Mouse (Mus musculus): ENCODE results near the gene Plekha1. TPM values are rescaled to one million over a fixed set of nuclear protein-coding genes. Genes with fewer than 3 reads are reported as not detected.

The Plekha1 gene
- polyA plus RNA-seq, 1 experiment from 2014 or later, result 15.7 TPM

DNA sequence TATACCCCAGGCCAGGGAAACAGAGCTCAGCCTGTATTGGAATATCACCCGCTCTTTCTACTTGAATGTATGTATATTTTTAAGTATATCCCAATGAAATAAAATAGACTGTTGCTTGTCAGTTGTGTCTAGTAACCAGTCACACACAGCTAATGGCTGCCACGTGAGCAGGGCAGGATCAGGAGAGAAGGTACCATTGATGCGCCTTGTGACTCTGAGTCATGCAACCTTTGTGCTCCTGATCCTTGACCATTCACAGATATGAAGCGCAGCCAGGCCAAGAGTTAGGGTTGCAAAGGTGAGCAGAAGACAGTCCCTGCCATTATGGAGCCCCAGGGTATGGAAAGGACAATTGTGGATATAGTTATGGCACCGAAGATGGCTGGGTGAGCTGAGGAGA lies 34.0 kb upstream of the Plekha1 start:
- no peak overlapping the region for H3K4me2 ChIP-seq (ENCODE audit: low read depth, low read length)
- no peak overlapping the region for H3K27ac ChIP-seq (ENCODE audit: low read length)
- no peaks in the 10 kb centered on the region for H3K9me3 ChIP-seq (replicated peaks; ENCODE audit: control insufficient read depth, low read length)
- H3K36me3 ChIP-seq (ENCODE audit: control insufficient read depth, insufficient read depth), result no peaks in the 10 kb centered on the region
- ATAC-seq (ENCODE audit: low read depth), result no peak
- 62% methylated on average over 5 of the region's 5 CpGs for WGBS (ENCODE audit: insufficient replicate concordance)
- H3K9ac ChIP-seq (ENCODE audit: low read depth, low read length), result no peak overlapping the region
- H3K4me3 ChIP-seq (ENCODE audit: low read depth, low read length), result no peak overlapping the region
- H3K4me1 ChIP-seq (ENCODE audit: control insufficient read depth, low read depth, low read length), result no peaks in the 10 kb centered on the region
- H3K27me3 ChIP-seq (ENCODE audit: control insufficient read depth, insufficient read depth, low read depth, low read length), result no peaks in the 10 kb centered on the region

DNA sequence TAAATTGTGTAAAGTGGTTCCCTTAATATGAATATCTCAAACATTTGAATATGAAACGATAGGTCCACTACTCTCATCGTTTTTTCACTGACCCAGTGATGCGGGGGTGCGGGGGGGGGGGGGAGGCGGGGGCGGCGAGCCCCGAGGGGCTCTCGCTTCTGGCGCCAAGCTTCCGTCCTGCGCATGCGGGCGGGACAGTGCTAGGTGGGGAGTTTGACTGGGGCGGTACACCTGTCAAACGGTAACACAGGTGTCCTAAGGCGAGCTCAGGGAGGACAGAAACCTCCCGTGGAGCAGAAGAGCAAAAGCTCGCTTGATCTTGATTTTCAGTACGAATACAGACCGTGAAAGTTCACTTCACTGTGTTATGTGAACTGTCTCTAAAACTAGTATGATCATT lies 31.3 kb upstream of the Plekha1 start:
- H3K27ac ChIP-seq (ENCODE audit: low read length), result peak overlapping the region; percentile 79
- H3K4me3 ChIP-seq (ENCODE audit: low read depth, low read length), result no peak overlapping the region
- peak; percentile 99 for ATAC-seq (ENCODE audit: low read depth)
- 20% methylated on average over 20 of the region's 21 CpGs for WGBS (ENCODE audit: insufficient replicate concordance)
- no peaks in the 10 kb centered on the region for H3K9me3 ChIP-seq (replicated peaks; ENCODE audit: control insufficient read depth, low read length)
- H3K4me1 ChIP-seq (ENCODE audit: control insufficient read depth, low read depth, low read length), result peaks cover 7% of the 10 kb centered on the region
- H3K27me3 ChIP-seq (ENCODE audit: control insufficient read depth, insufficient read depth, low read depth, low read length), result no peaks in the 10 kb centered on the region
- H3K36me3 ChIP-seq (ENCODE audit: control insufficient read depth, insufficient read depth), result no peaks in the 10 kb centered on the region
- H3K4me2 ChIP-seq (ENCODE audit: low read depth, low read length), result no peak overlapping the region
- H3K9ac ChIP-seq (ENCODE audit: low read depth, low read length), result no peak overlapping the region

DNA sequence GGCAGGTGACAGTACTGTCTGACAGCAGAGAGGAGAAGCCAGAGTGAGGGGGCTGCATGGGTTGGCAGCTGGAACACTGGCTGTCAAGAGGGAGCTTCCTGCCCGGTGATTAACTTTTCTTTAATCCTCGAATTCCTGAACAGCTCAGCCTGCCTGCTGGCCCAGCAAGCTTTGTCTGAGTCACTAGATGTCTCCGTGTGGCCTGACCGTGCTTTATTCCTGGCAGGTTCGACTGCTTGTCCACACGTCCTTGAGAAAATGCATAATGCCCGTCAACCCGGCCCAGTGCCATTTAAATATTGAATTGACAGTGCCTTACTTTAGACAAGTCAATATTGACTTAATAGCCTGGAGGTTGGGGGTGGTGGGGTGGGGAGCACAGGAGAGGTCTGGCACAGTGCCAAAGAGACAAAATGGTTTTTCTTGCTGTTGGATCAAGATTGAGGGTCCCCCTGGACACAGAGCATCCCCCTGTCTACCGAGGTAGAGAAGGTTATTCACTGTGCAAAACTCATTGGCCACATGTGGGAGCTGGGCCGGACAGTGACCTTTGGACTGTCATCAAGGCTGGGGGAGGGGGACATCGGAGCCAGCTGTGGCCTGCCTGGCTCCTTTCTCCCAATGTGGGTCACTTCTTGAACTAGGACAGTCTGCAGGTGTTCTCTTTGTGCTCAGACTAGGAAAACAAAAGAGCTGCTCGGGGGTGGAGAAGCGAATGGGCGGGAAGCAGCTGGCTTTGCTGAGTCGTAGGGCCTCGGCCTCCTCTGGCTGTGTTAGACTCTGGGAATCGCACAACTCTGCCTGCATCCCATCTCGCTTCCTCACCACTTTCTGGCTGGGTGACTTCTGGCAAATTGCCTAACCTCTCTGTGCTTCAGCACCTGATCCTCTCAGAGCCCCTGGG lies 30.3 kb upstream of the Plekha1 start:
- no peaks in the 10 kb centered on the region for H3K27me3 ChIP-seq (ENCODE audit: control insufficient read depth, insufficient read depth, low read depth, low read length)
- no peak overlapping the region for H3K4me2 ChIP-seq (ENCODE audit: low read depth, low read length)
- peak; percentile 14 for ATAC-seq (ENCODE audit: low read depth)
- H3K4me1 ChIP-seq (ENCODE audit: control insufficient read depth, low read depth, low read length), result peaks cover 10% of the 10 kb centered on the region
- no peaks in the 10 kb centered on the region for H3K36me3 ChIP-seq (ENCODE audit: control insufficient read depth, insufficient read depth)
- H3K9me3 ChIP-seq (replicated peaks; ENCODE audit: control insufficient read depth, low read length), result no peaks in the 10 kb centered on the region
- H3K9ac ChIP-seq (ENCODE audit: low read depth, low read length), result no peak overlapping the region
- no peak overlapping the region for H3K4me3 ChIP-seq (ENCODE audit: low read depth, low read length)
- H3K27ac ChIP-seq (ENCODE audit: low read length), result peak overlapping the region; percentile 79
- 44% methylated on average over 18 of the region's 18 CpGs for WGBS (ENCODE audit: insufficient replicate concordance)

DNA sequence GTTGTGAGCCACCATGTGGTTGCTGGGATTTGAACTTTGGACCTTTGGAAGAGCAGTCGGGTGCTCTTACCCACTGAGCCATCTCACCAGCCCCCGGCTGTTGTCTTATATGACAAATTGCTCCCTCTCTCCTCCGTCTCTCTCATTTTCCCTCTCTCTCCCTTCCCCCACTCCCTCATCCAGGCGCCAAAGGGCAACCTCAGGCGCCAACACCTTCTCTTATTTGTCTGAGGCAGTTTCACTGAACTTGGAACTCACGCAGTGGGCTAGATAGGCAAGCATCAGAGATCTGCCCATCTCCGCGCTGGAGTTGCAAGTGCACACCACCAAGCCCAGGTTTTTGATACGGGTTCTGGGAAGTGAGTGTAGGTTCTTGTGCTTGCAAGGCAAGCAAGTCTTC lies 29.5 kb upstream of the Plekha1 start:
- WGBS (ENCODE audit: insufficient replicate concordance), result 62% methylated on average over 9 of the region's 9 CpGs
- no peak for ATAC-seq (ENCODE audit: low read depth)
- no peaks in the 10 kb centered on the region for H3K27me3 ChIP-seq (ENCODE audit: control insufficient read depth, insufficient read depth, low read depth, low read length)
- no peaks in the 10 kb centered on the region for H3K36me3 ChIP-seq (ENCODE audit: control insufficient read depth, insufficient read depth)
- H3K4me1 ChIP-seq (ENCODE audit: control insufficient read depth, low read depth, low read length), result peaks cover 10% of the 10 kb centered on the region
- H3K9me3 ChIP-seq (replicated peaks; ENCODE audit: control insufficient read depth, low read length), result no peaks in the 10 kb centered on the region
- H3K27ac ChIP-seq (ENCODE audit: low read length), result no peak overlapping the region
- H3K9ac ChIP-seq (ENCODE audit: low read depth, low read length), result no peak overlapping the region
- no peak overlapping the region for H3K4me3 ChIP-seq (ENCODE audit: low read depth, low read length)
- no peak overlapping the region for H3K4me2 ChIP-seq (ENCODE audit: low read depth, low read length)

DNA sequence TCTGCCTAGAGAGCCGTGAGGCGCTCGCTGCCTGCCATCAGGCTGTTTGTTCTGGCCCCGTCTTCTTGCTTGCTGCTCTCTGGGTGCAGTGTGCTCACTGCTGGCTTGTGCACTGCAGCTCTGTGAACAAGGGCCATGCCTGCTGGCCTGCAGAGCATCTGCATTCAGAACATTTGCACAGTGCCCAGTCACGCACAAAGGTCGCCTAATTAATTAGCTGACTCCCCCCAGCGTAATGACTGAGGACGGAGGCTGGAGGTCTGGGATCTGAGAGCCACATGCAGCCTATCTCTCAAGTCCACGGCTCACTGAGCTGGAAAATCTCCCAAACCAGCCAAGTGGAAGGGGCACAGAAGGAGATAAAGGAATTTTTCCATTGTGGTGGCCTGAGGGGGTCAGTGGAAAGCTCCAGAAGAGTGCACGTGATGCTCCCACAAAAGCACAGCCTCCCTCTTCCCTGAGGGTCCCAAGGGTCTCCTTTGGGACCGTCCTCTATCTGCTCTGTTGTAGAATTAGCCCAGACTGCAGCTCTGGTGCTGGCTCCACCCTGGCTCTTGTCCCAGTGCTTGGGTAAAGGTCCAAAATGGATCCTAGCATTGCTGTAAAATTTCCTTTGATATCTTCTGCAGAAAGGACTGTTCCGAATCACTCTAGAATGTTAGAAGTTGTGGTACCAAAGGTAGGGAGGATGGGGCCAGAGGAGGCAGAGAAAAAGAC lies 27.5 kb upstream of the Plekha1 start:
- Histone ChIP-seq H3K9me3 (replicated peaks; ENCODE audit: control insufficient read depth, low read length) (no peaks in the 10 kb centered on the region), H3K4me3 (ENCODE audit: low read depth, low read length) (no peak overlapping the region), H3K4me1 (ENCODE audit: control insufficient read depth, low read depth, low read length) (peaks cover 10% of the 10 kb centered on the region), H3K4me2 (ENCODE audit: low read depth, low read length) (no peak overlapping the region), H3K36me3 (ENCODE audit: control insufficient read depth, insufficient read depth) (no peaks in the 10 kb centered on the region), H3K9ac (ENCODE audit: low read depth, low read length) (no peak overlapping the region), H3K27me3 (ENCODE audit: control insufficient read depth, insufficient read depth, low read depth, low read length) (no peaks in the 10 kb centered on the region), H3K27ac (ENCODE audit: low read length) (no peak overlapping the region)
- no peak for ATAC-seq (ENCODE audit: low read depth)
- WGBS (ENCODE audit: insufficient replicate concordance), result 63% methylated on average over 12 of the region's 12 CpGs

DNA sequence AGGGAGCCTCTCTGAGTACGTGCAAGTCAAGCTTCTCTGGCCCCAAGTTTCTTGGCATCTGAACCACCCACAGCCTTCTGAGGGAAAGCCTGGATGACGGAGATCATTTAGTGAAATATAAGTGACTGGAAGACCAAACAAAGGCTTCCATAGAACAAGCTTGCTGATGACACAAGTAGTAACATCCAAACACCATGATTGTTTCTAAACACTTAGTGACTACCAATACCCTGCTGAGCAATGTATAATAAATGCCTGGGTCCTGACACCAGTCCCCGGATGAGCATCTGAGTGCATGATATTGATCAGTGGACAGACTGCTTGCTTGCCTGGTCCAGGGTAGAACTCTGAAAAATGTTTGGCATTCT lies 26.9 kb upstream of the Plekha1 start:
- H3K9ac ChIP-seq (ENCODE audit: low read depth, low read length), result no peak overlapping the region
- no peaks in the 10 kb centered on the region for H3K9me3 ChIP-seq (replicated peaks; ENCODE audit: control insufficient read depth, low read length)
- WGBS (ENCODE audit: insufficient replicate concordance), result 53% methylated on average over 3 of the region's 3 CpGs
- H3K4me3 ChIP-seq (ENCODE audit: low read depth, low read length), result no peak overlapping the region
- no peaks in the 10 kb centered on the region for H3K36me3 ChIP-seq (ENCODE audit: control insufficient read depth, insufficient read depth)
- peak overlapping the region; percentile 50 for H3K27ac ChIP-seq (ENCODE audit: low read length)
- no peak overlapping the region for H3K4me2 ChIP-seq (ENCODE audit: low read depth, low read length)
- H3K4me1 ChIP-seq (ENCODE audit: control insufficient read depth, low read depth, low read length), result peaks cover 10% of the 10 kb centered on the region
- no peaks in the 10 kb centered on the region for H3K27me3 ChIP-seq (ENCODE audit: control insufficient read depth, insufficient read depth, low read depth, low read length)
- ATAC-seq (ENCODE audit: low read depth), result no peak

DNA sequence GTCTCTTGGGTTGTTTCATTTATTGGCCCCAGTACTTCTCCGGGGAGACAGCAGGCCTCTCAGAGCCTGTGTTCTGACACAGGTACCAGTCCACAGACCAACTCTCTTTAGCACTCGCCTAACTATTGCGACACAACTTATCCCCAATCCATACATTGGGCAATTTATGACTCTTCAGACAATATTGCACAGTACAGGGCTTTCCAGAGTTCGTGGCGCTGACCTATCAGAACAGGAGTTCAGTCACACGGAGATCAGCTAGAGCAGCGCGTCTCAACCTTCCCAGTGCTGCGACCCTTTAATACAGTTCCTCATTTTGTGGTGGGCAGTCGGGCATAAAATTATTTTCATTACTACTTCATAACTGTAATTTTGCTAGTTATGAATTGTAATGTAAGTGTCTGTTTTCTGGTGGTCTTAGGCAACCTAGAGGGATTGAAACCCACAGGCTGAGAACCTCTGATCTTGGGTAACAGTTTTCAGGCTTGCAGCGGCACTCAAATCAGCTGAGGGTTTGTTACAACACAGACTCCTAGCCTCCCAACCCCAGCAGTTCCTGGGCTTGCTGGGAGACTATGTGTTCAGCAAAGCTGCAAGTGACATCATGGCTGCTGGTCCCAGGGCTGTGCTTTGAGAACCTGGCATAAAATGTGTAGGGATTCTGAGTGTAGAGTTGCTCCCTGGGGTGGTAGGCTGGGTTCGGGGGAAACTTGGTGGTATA lies 26.0 kb upstream of the Plekha1 start:
- Histone ChIP-seq H3K4me1 (ENCODE audit: control insufficient read depth, low read depth, low read length) (peaks cover 10% of the 10 kb centered on the region), H3K27me3 (ENCODE audit: control insufficient read depth, insufficient read depth, low read depth, low read length) (no peaks in the 10 kb centered on the region), H3K9ac (ENCODE audit: low read depth, low read length) (no peak overlapping the region; the same call in 1 of the 2 replicates), H3K27ac (ENCODE audit: low read length) (peak overlapping the region; percentile 50), H3K9me3 (replicated peaks; ENCODE audit: control insufficient read depth, low read length) (no peaks in the 10 kb centered on the region), H3K36me3 (ENCODE audit: control insufficient read depth, insufficient read depth) (no peaks in the 10 kb centered on the region), H3K4me2 (ENCODE audit: low read depth, low read length) (peak overlapping the region; percentile 20; the same call in 1 of the 2 replicates), H3K4me3 (ENCODE audit: low read depth, low read length) (no peak overlapping the region)
- WGBS (ENCODE audit: insufficient replicate concordance), result 51% methylated on average over 12 of the region's 12 CpGs
- ATAC-seq (ENCODE audit: low read depth), result peak; percentile 63

DNA sequence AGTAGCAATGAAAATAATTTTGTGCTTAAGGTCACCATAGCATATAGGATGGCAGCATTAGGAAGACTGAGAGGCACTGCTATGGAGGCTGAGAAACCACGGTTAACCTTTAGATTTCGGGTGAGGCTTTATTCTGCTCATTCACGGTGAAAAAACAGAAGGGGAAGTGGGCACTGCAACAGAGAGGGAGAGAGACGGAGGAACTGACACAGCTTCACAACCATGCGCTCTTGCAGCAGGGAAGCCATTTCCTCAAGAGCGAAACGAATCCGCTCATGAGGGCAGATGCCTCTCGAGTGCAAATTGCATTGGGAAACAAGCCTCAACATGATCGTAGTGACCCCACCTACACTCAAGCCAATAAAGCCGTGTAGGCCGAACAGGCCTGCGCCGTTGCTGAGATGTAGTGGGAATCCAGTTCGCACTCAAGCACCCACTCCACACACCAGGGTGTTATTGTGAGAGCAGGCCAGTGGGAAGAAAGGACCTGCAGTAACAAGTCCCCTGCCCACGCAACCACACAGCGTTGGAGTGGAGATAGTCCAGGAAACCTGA lies 18.3 kb upstream of the Plekha1 start:
- H3K36me3 ChIP-seq (ENCODE audit: control insufficient read depth, insufficient read depth), result no peaks in the 10 kb centered on the region
- no peak overlapping the region for H3K4me3 ChIP-seq (ENCODE audit: low read depth, low read length)
- H3K27ac ChIP-seq (ENCODE audit: low read length), result no peak overlapping the region
- no peaks in the 10 kb centered on the region for H3K27me3 ChIP-seq (ENCODE audit: control insufficient read depth, insufficient read depth, low read depth, low read length)
- no peaks in the 10 kb centered on the region for H3K9me3 ChIP-seq (replicated peaks; ENCODE audit: control insufficient read depth, low read length)
- H3K4me1 ChIP-seq (ENCODE audit: control insufficient read depth, low read depth, low read length), result no peaks in the 10 kb centered on the region
- H3K4me2 ChIP-seq (ENCODE audit: low read depth, low read length), result no peak overlapping the region
- H3K9ac ChIP-seq (ENCODE audit: low read depth, low read length), result no peak overlapping the region
- 47% methylated on average over 17 of the region's 17 CpGs for WGBS (ENCODE audit: insufficient replicate concordance)
- no peak for ATAC-seq (ENCODE audit: low read depth)

Measured in liver, embryonic 16.5 days (tissue).